Mouse (Mus musculus) c-Kit-negative CD71-positive TER-119-positive erythroid progenitor cells, embryonic 14.5 days (primary cell): ENCODE results near the gene Cnnm3.

Source experiments
- DNase-seq: peaks from one replicate; pipeline ENCODE4 v3.0.0-alpha.2; 2013; ENCODE audit warnings: low read depth, low spot score

The Cnnm3 gene

GRCm38 (mm10) chr1:36575347-36575746 is 63.7 kb downstream of the Cnnm3 start:
- no peak for DNase-seq

GRCm38 (mm10) chr1:36576991-36577675 is 65.5 kb downstream of the Cnnm3 start:
- no peak for DNase-seq
